Mouse (Mus musculus): Measurements from ENCODE around the gene Rnls.

DNA sequence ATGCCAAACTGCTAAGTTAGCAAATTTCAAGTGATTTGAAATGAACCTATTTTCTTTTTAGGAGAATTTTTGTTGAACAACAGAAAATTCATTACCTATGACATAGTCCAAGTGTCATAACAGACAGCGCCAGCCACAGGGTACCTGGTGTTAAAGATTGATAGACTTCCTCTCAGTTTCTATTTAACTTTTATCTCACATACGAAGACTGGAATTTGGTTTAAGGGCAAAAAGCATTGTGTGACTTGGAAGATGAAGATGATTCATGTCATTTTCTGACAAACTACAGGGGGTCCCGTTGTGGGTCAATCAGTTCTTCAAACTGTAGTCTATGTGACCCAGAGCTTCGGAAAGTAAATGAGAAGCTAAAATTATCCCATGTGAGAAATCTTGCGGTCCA lies 254.8 kb downstream of the Rnls start:
- TF ChIP-seq CTCF (IDR thresholded peaks at IDR 0.05), result no peak
- no peak for TF ChIP-seq POLR2A (IDR thresholded peaks at IDR 0.05; ENCODE audit: insufficient read depth, low read depth, low read length)
- TF ChIP-seq EP300 (IDR thresholded peaks at IDR 0.05; ENCODE audit: insufficient read depth, low read depth, low read length), result no peak

Data from heart, adult 2 months (tissue).